Mouse (Mus musculus): ENCODE results near the gene Podxl. TPM values are rescaled to one million over a fixed set of nuclear protein-coding genes. Genes with fewer than 3 reads are reported as not detected.

Podxl gene
- polyA plus RNA-seq (2015; fragmentation: Nextera tagmentation; extraction: Ambion mirVana) = 6.2 and 7.3 TPM in 2 replicates

DNA sequence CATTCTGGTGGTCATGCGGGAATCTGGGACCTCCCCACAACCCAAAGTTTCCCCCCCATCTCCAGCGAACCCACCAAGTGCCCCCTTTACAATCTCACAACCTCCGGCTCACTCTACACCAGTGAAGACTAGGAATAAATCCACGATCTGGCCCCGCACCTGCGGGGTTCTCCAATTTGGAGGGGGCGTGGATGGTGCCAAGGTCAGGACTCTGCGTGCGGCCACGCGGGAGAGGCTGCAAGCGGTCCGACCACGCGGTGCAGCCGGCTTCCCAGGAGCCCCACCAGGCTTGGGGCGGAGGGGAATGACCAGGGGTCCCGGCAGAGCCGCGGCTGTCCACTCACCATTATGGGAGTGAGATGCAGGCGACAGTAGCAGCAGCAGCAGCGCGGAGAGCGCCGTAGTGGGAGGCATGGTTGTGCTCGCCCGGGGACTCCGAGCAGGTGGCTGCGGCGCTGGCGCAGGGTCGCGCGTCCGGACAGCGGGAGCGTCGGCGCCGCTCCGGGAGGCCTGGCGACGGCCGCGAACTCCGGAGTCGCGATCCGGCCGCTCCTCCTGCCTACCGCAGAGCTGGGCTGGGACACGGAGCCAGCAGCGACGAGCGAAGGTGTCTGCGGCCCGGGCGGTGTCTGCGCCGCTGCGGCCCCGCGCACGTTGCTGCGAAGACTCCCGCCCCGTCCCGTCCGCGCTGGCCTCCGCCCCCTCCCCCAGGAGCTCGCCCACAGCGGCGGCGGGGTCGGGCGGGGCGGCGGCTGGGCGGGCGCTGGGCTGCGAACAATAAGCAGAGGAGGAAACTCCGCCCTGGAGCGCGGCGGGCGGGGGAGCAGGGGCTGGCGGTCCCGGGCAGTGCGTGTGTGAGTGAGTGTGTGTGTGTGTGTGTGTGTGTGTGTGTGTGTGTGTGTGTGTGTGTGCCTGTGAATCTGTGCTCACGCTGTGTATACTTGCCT lies at the start of gene Podxl:
Podxl (minus strand) TSS at position 747 of the 947 bp plus-strand sequence.

Other genes with a start within 250 kb of the Podxl start
- 104 and 117 TPM in 2 replicates for gene Mkln1, start 165.2 kb downstream of the Podxl start, polyA plus RNA-seq (2015; fragmentation: Nextera tagmentation; extraction: Ambion mirVana)